Mouse (Mus musculus) layer of hippocampus, postnatal 10 days (tissue): ENCODE data around the gene Gm21858. TPM values are rescaled to one million over a fixed set of nuclear protein-coding genes. Genes with fewer than 3 reads are reported as not detected.
"Not testable (repeated sequence)": the region's sequence is repeated elsewhere in the genome, so short reads cannot be mapped to it uniquely, and the experiment has no call there.

ENCODE experiments used
- DNase-seq, 2 experiments: peaks; one replicate each; pipeline ENCODE4 v3.0.0; 2021; ENCODE audit warnings: low spot score in 2 of 2
- long read RNA-seq: library from polyadenylated mRNA; stranded (forward); transcript quantifications from one replicate; pipeline ENCODE4 v2.0.0, GENCODE M21; 2023
- total RNA-seq, 2 experiments: library from RNA; stranded (reverse); gene quantifications; 2 replicates each; pipeline ENCODE4 v1.2.3; 2021

Gm21858 gene
- total RNA-seq = not detected
- long read RNA-seq = 0 reads

DNA sequence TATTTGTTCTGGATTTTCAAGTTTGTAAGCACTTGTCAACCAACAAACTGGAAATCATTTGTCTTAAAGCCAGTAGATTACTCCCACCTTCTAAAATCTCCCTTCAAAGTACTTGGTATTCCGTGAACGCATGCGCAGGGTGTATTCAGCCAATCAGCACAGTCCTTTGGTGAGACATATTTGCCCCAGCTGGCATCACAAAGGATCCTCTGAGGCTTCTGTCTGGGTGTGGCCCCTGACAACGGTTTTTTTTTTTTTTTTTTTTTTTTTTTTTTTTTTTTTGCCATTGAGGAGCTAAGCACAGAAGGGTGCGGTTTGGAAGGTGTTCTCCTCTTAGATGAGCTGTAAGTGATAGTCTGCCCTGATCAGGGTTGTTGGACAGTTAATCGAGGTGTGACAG lies at the start of gene Gm21858:
Gene Gm21858, plus strand, starts transcription at position 301 of the 400 bp plus-strand sequence.
- DNase-seq = not testable (repeated sequence)
